Mouse (Mus musculus) small intestine, adult 2 months (tissue): Measurements from ENCODE around the gene Higd1b.

Experiments
- CTCF ChIP-seq: fragments of 200-500 bp; IDR thresholded peaks from 2 replicates; pipeline ENCODE4 v1.5.1; 2012; ENCODE audit warnings: low read depth, mild to moderate bottlenecking, control low read depth, inconsistent platforms, low read length, moderate library complexity, mixed read lengths; ENCODE audit not compliant: insufficient replicate concordance, insufficient read length; ENCODE audit errors: extremely low read depth
- POLR2A ChIP-seq: fragments of 200-500 bp; IDR thresholded peaks from 2 replicates; pipeline ENCODE4 v1.6.1; 2012; ENCODE audit warnings: low read depth, mild to moderate bottlenecking, control low read depth, inconsistent platforms, low read length, moderate library complexity

- no peak for TF ChIP-seq CTCF
- no peak for TF ChIP-seq POLR2A
Measured at GRCm38 (mm10) chr11:102794157-102794556, 41.5 kb upstream of the Higd1b start.
